Mouse (Mus musculus) testis, adult 2 months (tissue): Measurements from ENCODE around the gene Insr.

ENCODE experiments used
- CTCF ChIP-seq: fragments of 200-500 bp; IDR thresholded peaks from 2 replicates; pipeline ENCODE4 v1.5.1; 2012; ENCODE audit warnings: low read depth, mild to moderate bottlenecking, inconsistent platforms, low read length, moderate library complexity; ENCODE audit not compliant: control insufficient read depth, insufficient read depth, insufficient replicate concordance
- POLR2A ChIP-seq: fragments of 200-500 bp; IDR thresholded peaks from 2 replicates; pipeline ENCODE4 v1.6.1; 2012; ENCODE audit warnings: low read depth, mild to moderate bottlenecking, inconsistent platforms, low read length, moderate library complexity; ENCODE audit not compliant: control insufficient read depth

GRCm38 (mm10) chr8:3253179-3253578, 26.2 kb downstream of the Insr start:
- no peak for TF ChIP-seq CTCF
- no peak for TF ChIP-seq POLR2A
